Mouse (Mus musculus): Measurements from ENCODE around the gene Ccdc57.

DNA sequence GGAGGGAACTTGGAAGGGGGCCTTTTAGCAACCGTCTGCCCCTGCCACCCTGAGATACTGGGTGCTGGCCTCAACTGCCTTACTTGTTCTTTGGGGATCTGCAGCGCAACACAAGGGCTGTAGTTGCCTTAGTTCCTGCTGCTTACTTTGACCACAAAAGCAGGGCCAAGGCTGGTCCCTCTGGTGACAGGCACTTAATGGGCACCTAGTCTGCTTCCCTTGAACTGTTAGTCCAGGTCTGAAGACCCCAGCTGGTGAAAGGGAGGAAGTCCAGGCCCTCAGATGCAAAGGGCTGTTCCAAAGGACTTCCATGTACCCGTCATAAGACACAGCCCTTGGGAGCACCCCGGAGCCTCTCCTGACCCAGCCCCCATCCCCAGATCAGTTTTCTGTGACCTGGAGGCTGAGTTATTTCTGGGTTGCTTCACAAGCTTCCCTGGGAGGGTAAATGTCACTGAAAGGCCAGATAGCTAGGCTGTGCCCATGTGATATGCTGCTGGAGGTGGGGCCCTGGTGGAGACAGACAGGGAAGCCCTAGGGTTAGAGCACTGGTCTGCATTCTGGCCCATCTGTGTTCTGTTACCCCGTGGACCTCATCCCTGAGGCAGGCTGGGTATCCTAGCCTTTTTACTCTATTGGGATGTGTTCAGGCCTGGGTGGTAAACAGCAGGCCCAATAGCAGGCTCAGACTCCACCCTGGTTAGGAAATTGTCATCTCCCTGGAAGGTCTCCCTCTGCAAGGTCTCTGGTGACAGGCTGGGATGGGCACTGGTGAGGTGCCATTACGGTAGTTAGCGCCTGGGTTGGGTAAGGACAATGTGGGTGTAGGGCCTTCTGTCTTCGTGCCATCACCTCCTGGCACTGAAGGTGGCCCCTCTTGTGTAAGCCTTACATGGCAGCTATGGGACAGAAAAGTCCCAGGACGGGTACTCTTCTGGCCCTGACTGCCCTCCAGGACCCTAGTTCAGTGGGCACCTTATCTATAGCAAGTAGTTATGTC is 19.4 kb upstream of the Ccdc57 start:
- TF ChIP-seq POLR2A (IDR thresholded peaks at IDR 0.05; ENCODE audit: control insufficient read depth, low read depth, low read length) (no peak), CTCF (IDR thresholded peaks at IDR 0.05; ENCODE audit: control insufficient read depth, insufficient read depth, insufficient replicate concordance, low read depth, low read length) (no peak)
